Comparison of ENCODE assay signal across 28 mouse cellular contexts in the genomic region with DNA sequence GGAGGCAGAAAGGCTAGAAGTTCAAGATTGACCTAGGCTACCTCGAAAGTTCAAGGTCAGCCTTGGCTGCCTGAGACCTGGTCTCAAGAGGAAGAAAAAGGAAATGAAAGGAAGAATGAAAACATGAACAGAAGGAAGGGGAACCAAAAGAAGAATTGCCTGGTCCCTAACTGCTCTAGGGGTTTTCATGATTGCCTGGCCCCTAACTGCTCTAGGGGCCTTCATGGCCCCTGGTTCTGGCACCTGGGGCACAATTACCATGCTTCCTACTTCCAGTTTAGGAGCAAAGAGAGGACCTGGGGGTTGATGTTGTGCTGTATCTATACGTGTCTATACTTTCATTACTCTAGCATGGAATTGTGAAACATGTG.
DNase-seq lines count a peak whose midpoint lies in the region; ATAC-seq and TF ChIP-seq lines count a peak whose summit lies in the region.
"Had no signal": no experiment of that assay in that cellular context is flagged by ENCODE, and none has a peak within 500 bp of the region (broad histone marks: within the 10 kb centered on the region; RNA-seq: fewer than 3 reads in every experiment).

No protein-coding gene starts in this region.

- H3K27ac ChIP-seq in liver, embryonic 13.5 days: 0 out of 2 replicates have a peak overlapping the region, but pooled peaks have one; percentile 0
- H3K27ac ChIP-seq in liver, postnatal 0 days (ENCODE audit: low read depth): no peak overlapping the region
- H3K27ac ChIP-seq in neural tube, embryonic 15.5 days (replicated peaks): no peak overlapping the region
- H3K27ac ChIP-seq: embryonic facial prominence, embryonic 10.5 days; embryonic facial prominence, embryonic 13.5 days; forebrain, embryonic 12.5 days; forebrain, embryonic 15.5 days; heart, adult 2 months; heart, embryonic 10.5 days; heart, embryonic 13.5 days; hindbrain, embryonic 14.5 days; hindbrain, postnatal 0 days had no signal

- H3K36me3 ChIP-seq in liver, embryonic 13.5 days: no peaks in the 10 kb centered on the region; the same call in 1 of the 2 replicates
- H3K36me3 ChIP-seq in liver, postnatal 0 days (replicated peaks; ENCODE audit: insufficient read depth, low read length): no peaks in the 10 kb centered on the region
- H3K36me3 ChIP-seq in splenic B cell, adult 2 months (ENCODE audit: control insufficient read depth, insufficient read depth, low read length, poor library complexity, severe bottlenecking): no peaks in the 10 kb centered on the region
- no peaks in the 10 kb centered on the region for H3K36me3 ChIP-seq in neural tube, embryonic 15.5 days
- H3K36me3 ChIP-seq: embryonic facial prominence, embryonic 10.5 days; embryonic facial prominence, embryonic 13.5 days; forebrain, embryonic 12.5 days; forebrain, embryonic 15.5 days; heart, embryonic 10.5 days; heart, embryonic 13.5 days had no signal

- no peak for DNase-seq in liver, embryonic 13.5 days
- DNase-seq in liver, postnatal 0 days: no peak
- DNase-seq in A20 (ENCODE audit: low read depth, low spot score): peak; percentile 76
- DNase-seq in splenic B cell, adult 2 months (ENCODE audit: low read depth, low spot score): peak; percentile 48
- DNase-seq: adrenal gland, postnatal 10 days; adrenal gland, postnatal 36 days; cerebellum, adult 11 months; cerebellum, adult 2 months; cerebellum, adult 9-11 months; cerebellum, postnatal 25 days; embryo, embryonic 11 days; gastrocnemius, postnatal 25 days; heart, adult 2 months; heart, postnatal 14 days; heart, postnatal 4 days had no signal

- no peaks in the 10 kb centered on the region for H3K9me3 ChIP-seq in liver, embryonic 13.5 days (replicated peaks)
- H3K9me3 ChIP-seq in liver, postnatal 0 days (ENCODE audit: low read length): no peaks in the 10 kb centered on the region
- H3K9me3 ChIP-seq in neural tube, embryonic 15.5 days (replicated peaks): no peaks in the 10 kb centered on the region
- H3K9me3 ChIP-seq: embryonic facial prominence, embryonic 10.5 days; embryonic facial prominence, embryonic 13.5 days; forebrain, embryonic 12.5 days; forebrain, embryonic 15.5 days; heart, embryonic 10.5 days had no signal

- WGBS in liver, embryonic 13.5 days (ENCODE audit: insufficient replicate concordance): 63% methylated on average over 2 of the region's 2 CpGs
- 70% methylated on average over 2 of the region's 2 CpGs for WGBS in liver, postnatal 0 days (ENCODE audit: insufficient replicate concordance)
- 89% methylated on average over 2 of the region's 2 CpGs for WGBS in neural tube, embryonic 15.5 days

- peaks cover 45% of the 10 kb centered on the region for H3K4me1 ChIP-seq in liver, embryonic 13.5 days (replicated peaks)
- H3K4me1 ChIP-seq in liver, postnatal 0 days (ENCODE audit: insufficient read depth): peaks cover 18% of the 10 kb centered on the region
- no peaks in the 10 kb centered on the region for H3K4me1 ChIP-seq in neural tube, embryonic 15.5 days
- H3K4me1 ChIP-seq: forebrain, embryonic 12.5 days; forebrain, embryonic 15.5 days; heart, embryonic 13.5 days had no signal

- no peak for TF ChIP-seq CTCF in liver, postnatal 0 days (IDR thresholded peaks at IDR 0.05; ENCODE audit: low read depth)

- H3K4me2 ChIP-seq in liver, embryonic 13.5 days: no peak overlapping the region
- H3K4me2 ChIP-seq in liver, postnatal 0 days (ENCODE audit: low read depth, low read length): no peak overlapping the region
- no peak overlapping the region for H3K4me2 ChIP-seq in neural tube, embryonic 15.5 days
- H3K4me2 ChIP-seq: embryonic facial prominence, embryonic 13.5 days; forebrain, embryonic 12.5 days; forebrain, embryonic 15.5 days; heart, embryonic 13.5 days; hindbrain, embryonic 14.5 days had no signal

- TF ChIP-seq EP300 in liver, postnatal 0 days (IDR thresholded peaks at IDR 0.05; ENCODE audit: low read depth): no peak

- H3K27me3 ChIP-seq in liver, embryonic 13.5 days: peaks cover 5% of the 10 kb centered on the region
- H3K27me3 ChIP-seq in liver, postnatal 0 days (ENCODE audit: insufficient read depth, low read length): no peaks in the 10 kb centered on the region
- no peaks in the 10 kb centered on the region for H3K27me3 ChIP-seq in splenic B cell, adult 2 months (ENCODE audit: control insufficient read depth, insufficient read depth, low read length, poor library complexity, severe bottlenecking)
- H3K27me3 ChIP-seq in neural tube, embryonic 15.5 days (replicated peaks): no peaks in the 10 kb centered on the region
- H3K27me3 ChIP-seq: forebrain, embryonic 15.5 days had no signal

- H3K9ac ChIP-seq in liver, embryonic 13.5 days: no peak overlapping the region
- no peak overlapping the region for H3K9ac ChIP-seq in liver, postnatal 0 days (replicated peaks)
- no peak overlapping the region for H3K9ac ChIP-seq in neural tube, embryonic 15.5 days (replicated peaks)
- H3K9ac ChIP-seq: embryonic facial prominence, embryonic 13.5 days; forebrain, embryonic 12.5 days; forebrain, embryonic 15.5 days; heart, embryonic 13.5 days; hindbrain, embryonic 14.5 days had no signal

- no peak for ATAC-seq in liver, embryonic 13.5 days (ENCODE audit: low read depth)
- no peak for ATAC-seq in liver, postnatal 0 days
- ATAC-seq in granulocyte monocyte progenitor cell, adult 5-6 weeks (replicated peaks; ENCODE audit: poor library complexity, severe bottlenecking): peak; percentile 41
- no peak for ATAC-seq in neural tube, embryonic 15.5 days (ENCODE audit: low FRiP score)
- no peak for ATAC-seq in activated CD4-positive, CD25-positive, alpha-beta regulatory T cell, adult 4 months
- ATAC-seq: CD4-positive, CD25-positive, alpha-beta regulatory T cell, adult 4 months; forebrain, embryonic 15.5 days; hindbrain, postnatal 0 days had no signal

- H3K4me3 ChIP-seq in liver, embryonic 13.5 days (replicated peaks): no peak overlapping the region
- H3K4me3 ChIP-seq in liver, postnatal 0 days (ENCODE audit: low read depth, low read length): no peak overlapping the region
- no peak overlapping the region for H3K4me3 ChIP-seq in neural tube, embryonic 15.5 days (replicated peaks)
- H3K4me3 ChIP-seq: embryonic facial prominence, embryonic 10.5 days; embryonic facial prominence, embryonic 13.5 days; erythroblast, embryonic 14.5 days; forebrain, embryonic 12.5 days; forebrain, embryonic 15.5 days; heart, adult 2 months; heart, embryonic 10.5 days; heart, embryonic 13.5 days had no signal

Comparison
In these comparisons a context has a peak if more than half of its experiments do, and no peak if none do; other contexts are left out.
1. DNase-seq: peak in A20 (single experiment) and splenic B cell, adult 2 months (single experiment); none in liver, embryonic 13.5 days (single experiment) and liver, postnatal 0 days (single experiment).